Mouse (Mus musculus): ENCODE data around the gene Efemp1. TPM values are rescaled to one million over a fixed set of nuclear protein-coding genes. Genes with fewer than 3 reads are reported as not detected.

Gene Efemp1
- not detected in 2 replicates for polyA plus RNA-seq (2012; ENCODE audit: insufficient read depth, insufficient read length, low replicate concordance, missing spikeins)

GRCm38 (mm10) chr11:28853102-28853800, at the start of gene Efemp1:
Gene Efemp1 (plus strand): TSS chr11:28853204.
- TF ChIP-seq POLR2A (IDR thresholded peaks at IDR 0.05; ENCODE audit: insufficient read depth, low read depth, low read length) (no peak), CTCF (IDR thresholded peaks at IDR 0.05; ENCODE audit: insufficient read depth, low read depth, low read length) (no peak)
- WGBS: 2% methylated on average over 30 of the region's 30 CpGs
- H3K4me3 ChIP-seq (ENCODE audit: insufficient read depth, low read depth, low read length): peak within 1 kb of the TSS; percentile 48
- H3K27ac ChIP-seq (ENCODE audit: insufficient read depth, low read depth, low read length): no peak within 1 kb of the TSS
- H3K4me1 ChIP-seq (ENCODE audit: control insufficient read depth, insufficient read depth, low read length): peaks cover 5% of the 10 kb centered on the region

GRCm38 (mm10) chr11:28808685-28809084, 44.3 kb upstream of the Efemp1 start:
- 63% methylated on average over 3 of the region's 3 CpGs for WGBS
- TF ChIP-seq CTCF (IDR thresholded peaks at IDR 0.05; ENCODE audit: insufficient read depth, low read depth, low read length) (no peak), POLR2A (IDR thresholded peaks at IDR 0.05; ENCODE audit: insufficient read depth, low read depth, low read length) (no peak)

DNA sequence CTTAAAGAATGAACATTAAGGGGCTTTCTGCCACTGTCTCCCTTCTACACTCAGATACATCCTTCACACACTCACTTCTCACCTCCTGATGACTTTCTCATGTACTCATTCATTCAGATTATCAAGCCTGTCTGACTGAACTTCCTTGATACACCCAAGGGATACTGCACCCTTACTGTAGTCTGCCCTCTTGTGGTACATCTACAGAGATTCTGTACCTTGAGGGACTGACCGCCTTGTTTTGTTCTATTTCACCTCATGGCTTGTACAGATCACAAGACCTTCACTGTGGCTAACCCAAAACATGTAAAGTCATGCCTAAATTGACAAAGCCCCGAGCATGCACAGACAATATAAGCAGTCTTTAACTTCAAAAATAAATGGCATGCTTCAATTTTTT, 41.1 kb upstream of the Efemp1 start:
- no peak for TF ChIP-seq POLR2A (IDR thresholded peaks at IDR 0.05; ENCODE audit: insufficient read depth, low read depth, low read length)
- TF ChIP-seq CTCF (IDR thresholded peaks at IDR 0.05; ENCODE audit: insufficient read depth, low read depth, low read length): no peak
- H3K4me3 ChIP-seq (ENCODE audit: insufficient read depth, low read depth, low read length): no peak overlapping the region
- 87% methylated on average over 2 of the region's 2 CpGs for WGBS
- H3K27ac ChIP-seq (ENCODE audit: insufficient read depth, low read depth, low read length): no peak overlapping the region
- H3K4me1 ChIP-seq (ENCODE audit: control insufficient read depth, insufficient read depth, low read length): no peaks in the 10 kb centered on the region

More at GRCm38 (mm10) chr11:28808685-28809084, 44.3 kb upstream of the Efemp1 start:
- no peaks in the 10 kb centered on the region for H3K4me1 ChIP-seq (ENCODE audit: control insufficient read depth, insufficient read depth, low read length)
- H3K4me3 ChIP-seq (ENCODE audit: insufficient read depth, low read depth, low read length): no peak overlapping the region
- no peak overlapping the region for H3K27ac ChIP-seq (ENCODE audit: insufficient read depth, low read depth, low read length)

GRCm38 (mm10) chr11:28812564-28812963, 40.4 kb upstream of the Efemp1 start:
- no peak overlapping the region for H3K4me3 ChIP-seq (ENCODE audit: insufficient read depth, low read depth, low read length)
- no peak for TF ChIP-seq POLR2A (IDR thresholded peaks at IDR 0.05; ENCODE audit: insufficient read depth, low read depth, low read length)
- no peak for TF ChIP-seq CTCF (IDR thresholded peaks at IDR 0.05; ENCODE audit: insufficient read depth, low read depth, low read length)
- H3K27ac ChIP-seq (ENCODE audit: insufficient read depth, low read depth, low read length): no peak overlapping the region
- no peaks in the 10 kb centered on the region for H3K4me1 ChIP-seq (ENCODE audit: control insufficient read depth, insufficient read depth, low read length)
- 86% methylated on average over 2 of the region's 2 CpGs for WGBS

GRCm38 (mm10) chr11:28817405-28817804, 35.6 kb upstream of the Efemp1 start:
- WGBS: 78% methylated on average over 4 of the region's 4 CpGs
- Histone ChIP-seq H3K27ac (ENCODE audit: insufficient read depth, low read depth, low read length) (no peak overlapping the region), H3K4me3 (ENCODE audit: insufficient read depth, low read depth, low read length) (no peak overlapping the region), H3K4me1 (ENCODE audit: control insufficient read depth, insufficient read depth, low read length) (no peaks in the 10 kb centered on the region)
- TF ChIP-seq POLR2A (IDR thresholded peaks at IDR 0.05; ENCODE audit: insufficient read depth, low read depth, low read length) (no peak), CTCF (IDR thresholded peaks at IDR 0.05; ENCODE audit: insufficient read depth, low read depth, low read length) (no peak)

DNA sequence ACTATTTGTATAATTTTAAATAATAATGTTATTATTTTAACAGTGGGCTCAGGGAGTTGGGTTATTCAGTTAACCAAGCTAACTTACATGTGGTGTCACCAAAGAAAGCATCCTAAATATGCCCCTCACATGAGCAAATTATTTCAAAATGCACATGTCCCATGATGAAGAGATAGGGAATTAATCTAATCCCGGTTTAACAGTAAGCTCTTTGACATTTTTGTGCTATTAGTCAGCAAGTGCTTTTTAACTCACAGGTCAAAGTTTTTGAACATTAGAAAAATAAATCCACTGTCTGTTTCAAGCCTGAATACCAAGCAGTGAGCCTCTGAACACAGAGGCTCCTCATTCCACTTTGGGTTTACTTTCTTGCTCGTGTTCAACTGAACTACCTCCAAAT, 26.1 kb upstream of the Efemp1 start:
- H3K4me3 ChIP-seq (ENCODE audit: insufficient read depth, low read depth, low read length): no peak overlapping the region
- 83% methylated on average over 2 of the region's 2 CpGs for WGBS

DNA sequence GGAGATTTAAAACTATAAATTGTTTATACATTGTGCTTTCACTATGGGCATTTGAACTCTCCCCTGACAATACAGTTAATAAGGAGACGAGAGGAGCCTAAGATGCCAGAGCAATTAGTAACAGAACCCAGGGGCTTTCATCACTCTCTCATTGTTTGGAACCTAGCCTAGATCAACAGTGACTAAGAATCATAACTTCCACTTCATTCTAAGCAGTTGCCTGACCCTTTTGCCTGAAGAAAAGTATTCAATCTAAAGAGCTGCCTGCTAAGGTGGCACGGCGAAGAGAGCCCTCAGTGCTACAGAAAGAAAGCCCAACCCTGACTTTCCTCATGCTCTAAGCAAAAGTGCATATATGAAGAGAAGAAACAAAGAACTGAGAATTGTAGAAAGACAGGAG, 19.2 kb upstream of the Efemp1 start:
- no peak for TF ChIP-seq POLR2A (IDR thresholded peaks at IDR 0.05; ENCODE audit: insufficient read depth, low read depth, low read length)
- no peak for TF ChIP-seq CTCF (IDR thresholded peaks at IDR 0.05; ENCODE audit: insufficient read depth, low read depth, low read length)
- no peak overlapping the region for H3K27ac ChIP-seq (ENCODE audit: insufficient read depth, low read depth, low read length)
- no peak overlapping the region for H3K4me3 ChIP-seq (ENCODE audit: insufficient read depth, low read depth, low read length)
- WGBS: 57% methylated on average over 3 of the region's 3 CpGs
- H3K4me1 ChIP-seq (ENCODE audit: control insufficient read depth, insufficient read depth, low read length): no peaks in the 10 kb centered on the region

More for the DNA sequence above, 26.1 kb upstream of the Efemp1 start:
- Histone ChIP-seq H3K4me1 (ENCODE audit: control insufficient read depth, insufficient read depth, low read length) (no peaks in the 10 kb centered on the region), H3K27ac (ENCODE audit: insufficient read depth, low read depth, low read length) (no peak overlapping the region)
- TF ChIP-seq CTCF (IDR thresholded peaks at IDR 0.05; ENCODE audit: insufficient read depth, low read depth, low read length) (no peak), POLR2A (IDR thresholded peaks at IDR 0.05; ENCODE audit: insufficient read depth, low read depth, low read length) (no peak)

GRCm38 (mm10) chr11:28835141-28835540, 17.9 kb upstream of the Efemp1 start:
- Histone ChIP-seq H3K4me3 (ENCODE audit: insufficient read depth, low read depth, low read length) (no peak overlapping the region), H3K27ac (ENCODE audit: insufficient read depth, low read depth, low read length) (no peak overlapping the region), H3K4me1 (ENCODE audit: control insufficient read depth, insufficient read depth, low read length) (no peaks in the 10 kb centered on the region)
- TF ChIP-seq POLR2A (IDR thresholded peaks at IDR 0.05; ENCODE audit: insufficient read depth, low read depth, low read length): no peak
- TF ChIP-seq CTCF (IDR thresholded peaks at IDR 0.05; ENCODE audit: insufficient read depth, low read depth, low read length): no peak

- TF ChIP-seq CTCF (IDR thresholded peaks at IDR 0.05; ENCODE audit: insufficient read depth, low read depth, low read length) (no peak), POLR2A (IDR thresholded peaks at IDR 0.05; ENCODE audit: insufficient read depth, low read depth, low read length) (no peak)
- H3K4me3 ChIP-seq (ENCODE audit: insufficient read depth, low read depth, low read length): no peak overlapping the region
- no peak overlapping the region for H3K27ac ChIP-seq (ENCODE audit: insufficient read depth, low read depth, low read length)
- H3K4me1 ChIP-seq (ENCODE audit: control insufficient read depth, insufficient read depth, low read length): peaks cover 5% of the 10 kb centered on the region
Measured at GRCm38 (mm10) chr11:28849841-28850240, 3.2 kb upstream of the Efemp1 start.
